In the genomic region with DNA sequence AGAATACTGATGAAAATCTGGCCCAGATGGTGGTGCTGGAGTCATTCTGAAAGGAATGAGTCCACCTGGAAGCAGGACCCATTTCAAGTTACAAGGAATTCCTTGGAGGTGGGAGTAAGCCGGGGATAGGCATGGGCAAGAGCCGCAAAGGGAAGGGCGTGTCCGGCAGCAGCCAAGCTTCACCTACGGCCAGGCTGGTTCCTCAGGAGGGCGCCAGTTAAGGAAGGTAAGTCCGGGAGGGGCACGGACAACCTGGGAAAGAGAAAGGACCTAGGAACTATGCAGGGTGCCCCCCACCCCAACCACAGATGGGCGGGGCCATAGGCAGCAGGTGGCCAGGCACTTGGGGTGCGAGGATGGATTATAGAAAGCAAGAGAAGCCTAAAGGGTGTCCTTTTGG, we compare ENCODE assay signal across 8 mouse cellular contexts. TPM values are rescaled to one million over a fixed set of nuclear protein-coding genes. Genes with fewer than 3 reads are reported as not detected.
DNase-seq lines count a peak whose midpoint lies in the region; ATAC-seq and TF ChIP-seq lines count a peak whose summit lies in the region.

No protein-coding gene starts in this region.

- H3K4me1 ChIP-seq in heart, embryonic 13.5 days, result peaks cover 28% of the 10 kb centered on the region
- peaks cover 2% of the 10 kb centered on the region; the same call in 1 of the 2 replicates for H3K4me1 ChIP-seq in liver, adult 2 months (ENCODE audit: control insufficient read depth, insufficient read depth, low read length)
- H3K4me1 ChIP-seq in neural tube, embryonic 13.5 days (replicated peaks), result peaks cover 24% of the 10 kb centered on the region

- H3K27ac ChIP-seq in heart, embryonic 13.5 days (replicated peaks), result peak overlapping the region; percentile 70
- H3K27ac ChIP-seq in liver, adult 2 months (replicated peaks; ENCODE audit: insufficient read depth, low read depth, low read length), result no peak overlapping the region
- 0 out of 2 replicates have a peak overlapping the region, but pooled peaks have one; percentile 49 for H3K27ac ChIP-seq in neural tube, embryonic 13.5 days (replicated peaks)

- peak; percentile 29 for DNase-seq in adrenal gland, adult 8-10 months
- DNase-seq in adrenal gland, postnatal 4 days (ENCODE audit: low spot score in 2 of 2), result no peak
- DNase-seq in right cerebral cortex, postnatal 4 days, result peak; percentile 26
- no peak for DNase-seq in right cerebral cortex, postnatal 14 days
- no peak for DNase-seq in liver, adult 2 months (ENCODE audit: extremely low read depth, low read depth, low spot score)
- no peak for DNase-seq in ovary, postnatal 10 days (ENCODE audit: low spot score)

- H3K9ac ChIP-seq in heart, embryonic 13.5 days, result peak overlapping the region; percentile 89
- H3K9ac ChIP-seq in liver, adult 2 months (ENCODE audit: low read depth, low read length), result no peak overlapping the region
- peak overlapping the region; percentile 82 for H3K9ac ChIP-seq in neural tube, embryonic 13.5 days

- no peaks in the 10 kb centered on the region for H3K36me3 ChIP-seq in heart, embryonic 13.5 days
- no peaks in the 10 kb centered on the region for H3K36me3 ChIP-seq in liver, adult 2 months (ENCODE audit: control insufficient read depth, insufficient read depth, low read length)
- H3K36me3 ChIP-seq in neural tube, embryonic 13.5 days, result no peaks in the 10 kb centered on the region

- no peak for TF ChIP-seq POLR2A in liver, adult 2 months (IDR thresholded peaks at IDR 0.05; ENCODE audit: extremely low read depth, insufficient read depth, low read length)

- H3K27me3 ChIP-seq in heart, embryonic 13.5 days (replicated peaks), result peaks cover 33% of the 10 kb centered on the region
- no peaks in the 10 kb centered on the region for H3K27me3 ChIP-seq in liver, adult 2 months (ENCODE audit: control insufficient read depth, insufficient read depth, low read length)
- H3K27me3 ChIP-seq in neural tube, embryonic 13.5 days, result peaks cover 24% of the 10 kb centered on the region

- H3K79me2 ChIP-seq in liver, adult 2 months (ENCODE audit: control insufficient read depth, insufficient read depth, low read length), result no peaks in the 10 kb centered on the region

- WGBS in heart, embryonic 13.5 days, result 5% methylated on average over 10 of the region's 10 CpGs
- 16% methylated on average over 10 of the region's 10 CpGs for WGBS in liver, adult 2 months
- WGBS in neural tube, embryonic 13.5 days, result 2% methylated on average over 10 of the region's 10 CpGs

- peak overlapping the region; percentile 98 for H3K4me2 ChIP-seq in heart, embryonic 13.5 days
- peak overlapping the region; percentile 98 for H3K4me2 ChIP-seq in neural tube, embryonic 13.5 days

- H3K4me3 ChIP-seq in heart, embryonic 13.5 days, result peak overlapping the region; percentile 80
- H3K4me3 ChIP-seq in liver, adult 2 months (ENCODE audit: insufficient read depth, low read depth, low read length), result peak overlapping the region; percentile 71
- peak overlapping the region; percentile 65 for H3K4me3 ChIP-seq in neural tube, embryonic 13.5 days

- no peaks in the 10 kb centered on the region for H3K9me3 ChIP-seq in heart, embryonic 13.5 days
- no peaks in the 10 kb centered on the region for H3K9me3 ChIP-seq in neural tube, embryonic 13.5 days

- no peak for TF ChIP-seq CTCF in liver, adult 2 months (IDR thresholded peaks at IDR 0.05; ENCODE audit: low read depth, low read length)

- no peak for ATAC-seq in heart, embryonic 13.5 days (ENCODE audit: extremely low read depth, insufficient number of reproducible peaks, low FRiP score, low TSS enrichment)
- ATAC-seq in neural tube, embryonic 13.5 days (ENCODE audit: low read depth), result no peak

RNA-seq across cellular contexts. Expression of gene Garnl3, which starts 1.8 kb away (rescaled TPM):
- 10 to 100 TPM; 12.7 to 29.6 (median 19.1) TPM for total RNA-seq in adrenal gland, adult 8-10 months (2022)
- total RNA-seq in adrenal gland, postnatal 4 days (2021), result 10 to 100 TPM; 35.7 to 39.7 TPM
- polyA plus RNA-seq in heart, embryonic 13.5 days (2015; fragmentation: Nextera tagmentation; extraction: Ambion mirVana), result 10.4 and 11.0 TPM in 2 replicates
- 0.27 and 0.28 TPM in 2 replicates for total RNA-seq in liver, adult 2 months (2014; rRNA removed)
- 0.11 and 0.17 TPM in 2 replicates for polyA plus RNA-seq in liver, adult 2 months (2012; rRNA removed)
- 27.6 and 33.4 TPM in 2 replicates for polyA plus RNA-seq in neural tube, embryonic 13.5 days (2015; fragmentation: Nextera tagmentation; extraction: Ambion mirVana)

Comparison
In these comparisons a context has a peak if more than half of its experiments do, and no peak if none do; other contexts are left out.
1. DNase-seq: peak in adrenal gland, adult 8-10 months (single experiment) and right cerebral cortex, postnatal 4 days (single experiment); none in adrenal gland, postnatal 4 days (0 of 2), right cerebral cortex, postnatal 14 days (single experiment), liver, adult 2 months (single experiment) and ovary, postnatal 10 days (single experiment).
2. RNA of gene Garnl3, which starts 1.8 kb away (total RNA-seq): 35.7 to 39.7 TPM in adrenal gland, postnatal 4 days and 12.7 to 29.6 TPM in adrenal gland, adult 8-10 months; 0.27 to 0.28 TPM in liver, adult 2 months; every median in the first group is over 10 times any median in the second.
3. Peak in every context shown above with its lines, with median percentiles within 50 percentile points of each other: H3K4me3 ChIP-seq.